Mouse (Mus musculus): ENCODE data around the gene Ccni. TPM values are rescaled to one million over a fixed set of nuclear protein-coding genes. Genes with fewer than 3 reads are reported as not detected.

Ccni gene
- polyA plus RNA-seq, 1 experiment: 214 TPM

DNA sequence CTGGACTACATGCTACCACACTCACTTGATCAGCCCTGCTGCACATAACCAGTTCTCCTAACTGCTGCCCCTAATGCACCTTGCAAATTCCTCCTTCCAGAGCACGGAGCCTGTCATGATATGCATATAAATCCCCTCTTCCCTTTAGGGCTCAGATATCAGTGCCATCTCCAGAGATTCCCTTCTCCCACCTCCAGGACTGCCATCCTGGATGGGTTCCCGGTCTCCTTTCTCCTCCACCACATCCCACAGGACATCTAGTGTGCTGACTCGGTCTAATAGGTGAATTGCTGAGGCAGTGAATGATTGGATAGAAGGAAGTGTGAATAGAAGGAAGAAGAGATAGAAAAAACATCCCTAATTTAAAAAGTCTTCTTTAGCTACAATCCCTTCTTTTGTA, 25.4 kb upstream of the Ccni start:
- no peak overlapping the region for H3K9ac ChIP-seq (ENCODE audit: low read depth, poor library complexity, severe bottlenecking)
- H3K27ac ChIP-seq (ENCODE audit: insufficient read depth, low read length): no peak overlapping the region
- TF ChIP-seq EP300 (IDR thresholded peaks at IDR 0.05; ENCODE audit: insufficient read depth, low read depth, low read length) (no peak), CTCF (IDR thresholded peaks at IDR 0.05; ENCODE audit: low read depth, low read length) (no peak), POLR2A (IDR thresholded peaks at IDR 0.05; ENCODE audit: insufficient read depth, low read length) (no peak)
- no peak overlapping the region for H3K4me3 ChIP-seq (ENCODE audit: low read depth, low read length)
- H3K27me3 ChIP-seq (ENCODE audit: control insufficient read depth, insufficient read depth, low read length, poor library complexity, severe bottlenecking): no peaks in the 10 kb centered on the region; the same call in none of the 2 replicates
- no peaks in the 10 kb centered on the region for H3K4me1 ChIP-seq (ENCODE audit: control insufficient read depth, insufficient read depth, low read length)
- no peaks in the 10 kb centered on the region for H3K9me3 ChIP-seq (replicated peaks; ENCODE audit: control insufficient read depth, insufficient read depth, low read length, poor library complexity, severe bottlenecking)
- H3K36me3 ChIP-seq (ENCODE audit: control insufficient read depth, insufficient read depth, low read length, poor library complexity, severe bottlenecking): no peaks in the 10 kb centered on the region

DNA sequence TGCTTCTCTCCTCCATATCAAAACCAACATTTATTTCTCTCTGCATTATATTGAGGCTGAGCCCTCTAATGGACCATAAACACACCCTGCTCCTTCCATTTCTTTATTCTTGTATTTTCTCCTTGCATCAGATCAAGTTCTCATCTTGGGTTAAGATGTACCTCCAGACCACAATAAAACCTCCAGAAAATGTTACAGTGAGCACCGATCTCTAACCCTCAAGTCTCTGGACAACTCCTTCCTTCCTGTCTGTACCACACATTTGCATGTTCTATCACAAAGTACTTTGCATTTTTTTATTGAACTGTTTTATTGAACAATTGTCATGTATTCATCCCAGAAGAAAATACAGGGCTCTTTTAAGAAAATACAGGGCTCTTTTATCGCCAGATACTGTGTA, 23.2 kb upstream of the Ccni start:
- no peaks in the 10 kb centered on the region for H3K4me1 ChIP-seq (ENCODE audit: control insufficient read depth, insufficient read depth, low read length)
- TF ChIP-seq POLR2A (IDR thresholded peaks at IDR 0.05; ENCODE audit: insufficient read depth, low read length): no peak
- TF ChIP-seq CTCF (IDR thresholded peaks at IDR 0.05; ENCODE audit: low read depth, low read length): no peak
- no peak for TF ChIP-seq EP300 (IDR thresholded peaks at IDR 0.05; ENCODE audit: insufficient read depth, low read depth, low read length)
- no peak overlapping the region for H3K27ac ChIP-seq (ENCODE audit: insufficient read depth, low read length)
- no peak overlapping the region for H3K9ac ChIP-seq (ENCODE audit: low read depth, poor library complexity, severe bottlenecking)
- H3K27me3 ChIP-seq (ENCODE audit: control insufficient read depth, insufficient read depth, low read length, poor library complexity, severe bottlenecking): no peaks in the 10 kb centered on the region
- no peaks in the 10 kb centered on the region for H3K36me3 ChIP-seq (ENCODE audit: control insufficient read depth, insufficient read depth, low read length, poor library complexity, severe bottlenecking)
- no peaks in the 10 kb centered on the region for H3K9me3 ChIP-seq (replicated peaks; ENCODE audit: control insufficient read depth, insufficient read depth, low read length, poor library complexity, severe bottlenecking)
- H3K4me3 ChIP-seq (ENCODE audit: low read depth, low read length): no peak overlapping the region

DNA sequence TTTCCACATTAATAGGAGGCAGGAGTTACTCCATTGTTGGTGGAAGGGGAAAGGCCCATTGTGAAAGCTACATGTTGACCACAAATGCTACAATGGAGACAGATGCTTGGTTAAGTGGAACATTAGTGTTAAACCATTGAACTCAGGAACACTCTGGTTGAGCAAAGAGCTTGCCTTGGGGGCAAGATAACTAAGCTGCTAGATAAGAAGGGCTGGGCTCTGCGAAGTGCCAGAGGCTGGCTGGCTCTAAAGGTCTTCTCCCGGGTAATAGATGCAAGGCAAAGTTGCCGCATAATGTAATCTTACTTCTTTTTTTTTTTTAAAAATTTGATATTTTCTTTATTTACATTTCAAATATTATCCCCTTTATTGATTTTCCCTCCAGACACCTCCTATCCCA, 20.9 kb upstream of the Ccni start:
- no peak for TF ChIP-seq EP300 (IDR thresholded peaks at IDR 0.05; ENCODE audit: insufficient read depth, low read depth, low read length)
- no peak for TF ChIP-seq POLR2A (IDR thresholded peaks at IDR 0.05; ENCODE audit: insufficient read depth, low read length)
- no peak for TF ChIP-seq CTCF (IDR thresholded peaks at IDR 0.05; ENCODE audit: low read depth, low read length)
- Histone ChIP-seq H3K9ac (ENCODE audit: low read depth, poor library complexity, severe bottlenecking) (no peak overlapping the region), H3K27me3 (ENCODE audit: control insufficient read depth, insufficient read depth, low read length, poor library complexity, severe bottlenecking) (no peaks in the 10 kb centered on the region), H3K27ac (ENCODE audit: insufficient read depth, low read length) (no peak overlapping the region), H3K36me3 (ENCODE audit: control insufficient read depth, insufficient read depth, low read length, poor library complexity, severe bottlenecking) (no peaks in the 10 kb centered on the region), H3K9me3 (replicated peaks; ENCODE audit: control insufficient read depth, insufficient read depth, low read length, poor library complexity, severe bottlenecking) (no peaks in the 10 kb centered on the region), H3K4me1 (ENCODE audit: control insufficient read depth, insufficient read depth, low read length) (no peaks in the 10 kb centered on the region), H3K4me3 (ENCODE audit: low read depth, low read length) (no peak overlapping the region)

DNA sequence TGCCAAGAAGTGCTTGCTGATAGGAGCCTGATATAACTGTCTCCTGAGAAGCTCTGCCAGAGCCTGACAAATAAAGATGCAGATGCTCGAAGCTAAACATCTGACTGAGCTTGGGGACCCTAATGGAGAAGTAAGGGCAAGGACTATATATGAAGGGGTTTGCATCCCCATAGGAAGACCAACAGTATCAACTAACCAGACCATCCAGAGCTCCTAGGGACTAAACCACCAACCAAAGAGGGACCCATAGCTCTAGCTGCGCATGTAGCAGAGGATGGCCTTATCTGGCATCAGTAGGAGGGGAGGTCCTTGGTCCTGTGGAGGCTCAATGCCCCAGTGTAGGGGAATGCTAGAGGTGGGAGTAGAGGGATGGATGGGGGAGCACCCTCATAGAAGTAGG, 18.3 kb upstream of the Ccni start:
- H3K9ac ChIP-seq (ENCODE audit: low read depth, poor library complexity, severe bottlenecking): no peak overlapping the region

DNA sequence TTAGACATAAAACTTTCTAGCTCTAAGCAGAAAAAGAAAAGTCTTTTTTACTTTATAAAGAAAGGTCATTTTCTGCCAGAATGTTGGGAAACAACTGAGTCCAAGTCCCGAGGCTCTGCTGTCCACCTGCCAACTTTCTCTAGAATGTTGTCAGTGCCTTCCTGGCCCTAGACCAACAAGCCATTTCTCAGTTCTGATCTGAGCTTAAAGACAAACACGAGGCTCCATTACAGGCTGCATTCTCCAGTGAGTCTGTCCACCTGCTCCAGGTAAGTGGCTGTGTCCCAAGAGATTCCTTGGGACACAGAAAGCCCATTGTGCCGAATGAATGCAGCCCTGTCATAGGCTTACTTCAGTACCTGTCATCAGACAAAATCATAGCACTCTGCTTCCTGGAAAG, 15.4 kb upstream of the Ccni start:
- H3K9me3 ChIP-seq (replicated peaks; ENCODE audit: control insufficient read depth, insufficient read depth, low read length, poor library complexity, severe bottlenecking): no peaks in the 10 kb centered on the region
- H3K36me3 ChIP-seq (ENCODE audit: control insufficient read depth, insufficient read depth, low read length, poor library complexity, severe bottlenecking): no peaks in the 10 kb centered on the region
- H3K27ac ChIP-seq (ENCODE audit: insufficient read depth, low read length): no peak overlapping the region
- H3K4me3 ChIP-seq (ENCODE audit: low read depth, low read length): no peak overlapping the region
- no peaks in the 10 kb centered on the region for H3K4me1 ChIP-seq (ENCODE audit: control insufficient read depth, insufficient read depth, low read length)
- H3K27me3 ChIP-seq (ENCODE audit: control insufficient read depth, insufficient read depth, low read length, poor library complexity, severe bottlenecking): no peaks in the 10 kb centered on the region; the same call in 1 of the 2 replicates
- TF ChIP-seq CTCF (IDR thresholded peaks at IDR 0.05; ENCODE audit: low read depth, low read length) (no peak), EP300 (IDR thresholded peaks at IDR 0.05; ENCODE audit: insufficient read depth, low read depth, low read length) (no peak), POLR2A (IDR thresholded peaks at IDR 0.05; ENCODE audit: insufficient read depth, low read length) (no peak)
- no peak overlapping the region for H3K9ac ChIP-seq (ENCODE audit: low read depth, poor library complexity, severe bottlenecking)

More for the DNA sequence above, 18.3 kb upstream of the Ccni start:
- no peak overlapping the region for H3K4me3 ChIP-seq (ENCODE audit: low read depth, low read length)
- no peaks in the 10 kb centered on the region for H3K4me1 ChIP-seq (ENCODE audit: control insufficient read depth, insufficient read depth, low read length)
- no peak overlapping the region for H3K27ac ChIP-seq (ENCODE audit: insufficient read depth, low read length)
- TF ChIP-seq EP300 (IDR thresholded peaks at IDR 0.05; ENCODE audit: insufficient read depth, low read depth, low read length) (no peak), CTCF (IDR thresholded peaks at IDR 0.05; ENCODE audit: low read depth, low read length) (no peak), POLR2A (IDR thresholded peaks at IDR 0.05; ENCODE audit: insufficient read depth, low read length) (no peak)
- H3K27me3 ChIP-seq (ENCODE audit: control insufficient read depth, insufficient read depth, low read length, poor library complexity, severe bottlenecking): no peaks in the 10 kb centered on the region; the same call in 1 of the 2 replicates
- H3K36me3 ChIP-seq (ENCODE audit: control insufficient read depth, insufficient read depth, low read length, poor library complexity, severe bottlenecking): no peaks in the 10 kb centered on the region
- H3K9me3 ChIP-seq (replicated peaks; ENCODE audit: control insufficient read depth, insufficient read depth, low read length, poor library complexity, severe bottlenecking): no peaks in the 10 kb centered on the region

DNA sequence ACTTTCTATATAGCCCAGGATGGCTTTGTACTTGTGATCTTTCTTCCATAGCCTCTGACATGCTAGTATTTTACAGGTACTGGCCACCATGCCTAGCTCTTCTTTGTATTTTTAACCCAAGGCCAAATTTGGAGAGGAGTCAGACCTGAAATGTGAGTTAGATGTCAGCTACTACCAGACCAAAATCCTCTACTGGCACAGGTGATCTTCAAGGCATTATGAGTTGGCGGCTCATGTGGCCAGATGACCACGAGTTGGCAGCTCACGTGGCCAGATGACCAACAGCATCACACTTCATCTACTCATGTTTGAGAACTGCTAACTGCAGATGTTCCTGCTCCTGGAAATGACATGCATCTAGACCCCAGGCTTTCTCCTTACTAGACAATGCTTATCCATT, 12.1 kb upstream of the Ccni start:
- Histone ChIP-seq H3K4me1 (ENCODE audit: control insufficient read depth, insufficient read depth, low read length) (no peaks in the 10 kb centered on the region), H3K36me3 (ENCODE audit: control insufficient read depth, insufficient read depth, low read length, poor library complexity, severe bottlenecking) (no peaks in the 10 kb centered on the region), H3K4me3 (ENCODE audit: low read depth, low read length) (no peak overlapping the region), H3K9ac (ENCODE audit: low read depth, poor library complexity, severe bottlenecking) (no peak overlapping the region), H3K27ac (ENCODE audit: insufficient read depth, low read length) (no peak overlapping the region), H3K27me3 (ENCODE audit: control insufficient read depth, insufficient read depth, low read length, poor library complexity, severe bottlenecking) (no peaks in the 10 kb centered on the region; the same call in none of the 2 replicates), H3K9me3 (replicated peaks; ENCODE audit: control insufficient read depth, insufficient read depth, low read length, poor library complexity, severe bottlenecking) (no peaks in the 10 kb centered on the region)
- no peak for TF ChIP-seq EP300 (IDR thresholded peaks at IDR 0.05; ENCODE audit: insufficient read depth, low read depth, low read length)
- no peak for TF ChIP-seq POLR2A (IDR thresholded peaks at IDR 0.05; ENCODE audit: insufficient read depth, low read length)
- TF ChIP-seq CTCF (IDR thresholded peaks at IDR 0.05; ENCODE audit: low read depth, low read length): no peak
